Mouse (Mus musculus) lung, postnatal 36 days (tissue): ENCODE measurements at regions not wholly inside any gene's neighbourhood (a gene's known extent, or its start where the extent isn't known, plus 50 kb on each side); places are given as distances from the start of the nearest gene placed in this dataset.

Source experiments
- DNase-seq: peaks from one replicate; pipeline ENCODE4 v3.0.0; 2022; ENCODE audit warnings: mixed read lengths

DNA sequence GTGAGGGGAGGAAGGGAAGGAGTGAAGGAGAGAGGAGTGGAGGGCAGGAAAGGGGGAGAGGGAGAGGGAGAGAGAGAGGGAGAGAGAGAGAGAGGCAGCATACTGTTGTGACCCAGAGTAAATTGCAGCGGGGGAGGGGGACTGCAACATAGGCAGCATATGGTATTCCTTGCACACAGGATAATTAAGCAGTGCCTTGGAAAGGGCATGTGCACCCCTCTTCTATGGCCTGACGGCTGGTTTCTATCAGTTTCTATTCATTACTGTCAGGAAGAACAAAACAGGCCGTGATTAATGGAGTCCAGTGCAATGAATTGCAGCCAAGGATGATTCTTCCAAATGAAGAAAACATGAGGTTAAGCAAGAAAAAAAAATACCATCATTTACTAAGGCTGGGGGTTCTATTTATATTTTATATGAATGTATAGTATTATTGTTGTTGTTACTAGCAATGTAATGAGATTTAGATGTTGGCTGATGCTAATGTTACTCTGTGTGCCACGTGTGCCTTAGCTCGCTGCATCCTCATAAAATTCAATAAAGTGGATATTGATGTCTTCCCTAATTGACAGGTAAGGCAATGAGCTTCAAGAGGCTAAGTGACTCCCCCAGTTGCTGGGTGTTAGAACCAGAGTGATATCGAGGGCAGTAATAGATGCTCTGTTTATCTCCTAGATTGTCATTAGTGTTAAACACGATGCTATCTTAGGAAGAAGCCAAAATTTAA lies 181.3 kb downstream of the Gm19935 start:
- DNase-seq: peak; percentile 41

DNA sequence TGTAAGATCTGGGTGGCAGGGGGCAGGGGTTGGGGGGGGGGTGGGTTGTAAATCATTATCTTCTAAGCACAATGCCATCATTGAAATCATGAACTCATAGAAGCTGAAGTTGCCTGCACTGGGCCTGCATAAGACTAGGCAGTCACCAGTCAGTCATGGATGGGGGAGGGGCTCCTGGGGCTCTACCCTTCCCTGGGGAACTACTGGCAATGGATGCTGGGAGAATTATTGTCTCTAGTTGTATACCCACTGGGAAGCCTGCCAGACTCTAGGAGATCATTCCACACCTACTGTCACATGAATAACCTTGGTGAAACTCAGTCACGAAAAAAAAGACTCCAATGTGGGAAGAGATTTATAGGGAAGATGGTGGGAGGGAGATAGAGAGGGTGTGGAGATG lies 186.4 kb downstream of the Gm19935 start:
- DNase-seq: no peak

GRCm38 (mm10) chr8:90608410-90608809 lies 208.8 kb downstream of the Gm19935 start:
- no peak for DNase-seq

- no peak for DNase-seq
Observed at GRCm38 (mm10) chr8:90600946-90601695, 216.1 kb downstream of the Gm19935 start.

- DNase-seq: no peak
Observed at GRCm38 (mm10) chr8:90597376-90597775, 219.8 kb downstream of the Gm19935 start.

GRCm38 (mm10) chr8:90579426-90579825 lies 231.3 kb upstream of the Tox3 start:
- no peak for DNase-seq

DNA sequence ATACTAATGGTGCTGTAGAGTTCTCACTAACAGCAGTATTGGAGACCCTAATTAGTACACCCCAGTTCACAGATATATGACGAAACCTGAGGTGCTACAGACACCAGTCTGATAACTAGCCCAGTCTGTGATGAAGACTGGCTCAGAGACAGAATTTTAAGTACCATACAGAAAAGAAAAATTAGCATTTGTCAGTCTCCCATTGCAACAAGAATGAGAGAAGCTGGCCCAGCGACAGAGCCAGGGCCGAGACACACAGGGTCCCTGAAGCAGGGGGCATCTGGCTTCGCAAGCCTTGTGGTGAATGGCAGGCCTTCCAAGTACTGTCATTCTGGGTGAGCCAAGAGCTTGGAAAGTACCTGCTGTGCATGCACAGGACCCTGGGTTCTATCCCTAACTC lies 228.8 kb upstream of the Tox3 start:
- DNase-seq: no peak

DNA sequence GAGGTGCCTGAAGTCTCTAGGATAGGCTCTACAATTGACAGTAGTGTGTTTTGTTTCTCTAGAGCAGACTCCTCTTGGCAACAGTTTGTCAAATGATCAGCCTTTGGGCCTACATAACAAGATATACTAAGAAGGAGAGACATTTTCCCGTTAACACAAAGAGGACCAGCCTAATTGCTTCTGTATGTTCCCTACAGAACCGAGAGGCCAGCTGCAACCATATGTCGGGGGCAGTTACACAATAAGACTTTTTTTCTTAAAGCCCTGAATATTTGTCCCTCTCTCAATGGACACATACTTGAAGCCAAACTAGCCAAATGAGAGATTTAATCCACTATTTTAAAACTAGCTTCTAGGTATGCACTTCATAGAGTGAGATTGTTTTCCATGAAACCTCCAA lies 226.5 kb upstream of the Tox3 start:
- DNase-seq: no peak

DNA sequence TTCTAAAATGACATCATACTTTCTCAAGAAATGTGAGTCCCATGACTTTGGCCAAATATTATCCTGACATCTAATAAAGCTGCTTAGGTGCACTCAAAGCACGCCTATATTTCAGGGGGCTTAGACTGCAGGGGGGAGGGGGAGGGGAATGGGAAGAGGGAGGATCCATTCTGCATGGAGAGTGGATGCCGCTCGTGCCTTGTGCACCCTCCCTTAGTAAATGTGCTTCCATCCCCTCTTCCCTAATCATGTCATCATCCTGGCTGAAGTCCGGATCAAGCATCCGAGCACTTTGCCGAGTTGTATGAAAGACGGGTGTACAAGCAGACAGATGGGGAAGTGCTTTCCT lies 207.9 kb upstream of the Tox3 start:
- DNase-seq: no peak

GRCm38 (mm10) chr8:90555415-90556078 lies 207.4 kb upstream of the Tox3 start:
- DNase-seq: no peak

DNA sequence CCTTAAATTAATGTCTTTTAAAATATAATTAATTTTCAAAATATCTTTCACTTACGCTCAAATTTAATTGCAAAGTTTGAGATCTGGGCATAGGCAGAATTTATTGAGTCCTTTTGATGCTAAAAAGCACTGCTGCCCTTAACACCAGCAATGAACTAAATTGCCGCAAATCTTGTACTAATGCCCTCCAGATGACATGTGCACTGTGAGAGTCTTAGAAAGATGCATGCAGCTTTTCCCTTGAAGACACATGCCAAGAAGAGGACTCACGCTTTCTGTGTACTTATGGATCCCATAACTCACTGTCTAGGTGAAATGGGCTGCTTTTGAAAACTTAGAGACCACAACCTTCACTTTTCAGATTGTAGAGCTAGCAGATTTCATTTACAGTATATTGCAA lies 199.1 kb upstream of the Tox3 start:
- no peak for DNase-seq

DNA sequence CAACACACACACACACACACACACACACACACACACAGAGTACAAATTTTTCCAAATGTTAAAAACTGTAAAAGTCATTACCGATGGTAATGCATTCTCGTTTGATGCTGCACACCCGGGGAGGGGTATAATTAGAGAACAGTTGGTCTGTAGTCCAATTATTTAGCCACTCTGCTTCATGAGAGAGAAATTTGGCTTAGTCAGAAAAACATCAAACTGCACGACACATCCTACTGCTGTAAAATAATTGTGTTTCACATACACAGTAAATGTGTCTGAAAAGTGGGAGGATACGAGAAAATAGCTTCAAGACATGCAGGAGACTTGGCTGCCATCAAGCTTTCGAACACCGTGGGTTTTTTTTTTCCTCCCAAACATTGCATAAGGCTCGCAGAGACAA lies 194.5 kb upstream of the Tox3 start:
- no peak for DNase-seq

- DNase-seq: no peak
Observed at GRCm38 (mm10) chr8:90536196-90536640, 188.1 kb upstream of the Tox3 start.

- DNase-seq: no peak
Observed at GRCm38 (mm10) chr8:90535515-90536156, 187.5 kb upstream of the Tox3 start.

GRCm38 (mm10) chr8:90521393-90521792 lies 173.2 kb upstream of the Tox3 start:
- no peak for DNase-seq

- no peak for DNase-seq
Observed at GRCm38 (mm10) chr8:90520186-90520585, 172.0 kb upstream of the Tox3 start.

DNA sequence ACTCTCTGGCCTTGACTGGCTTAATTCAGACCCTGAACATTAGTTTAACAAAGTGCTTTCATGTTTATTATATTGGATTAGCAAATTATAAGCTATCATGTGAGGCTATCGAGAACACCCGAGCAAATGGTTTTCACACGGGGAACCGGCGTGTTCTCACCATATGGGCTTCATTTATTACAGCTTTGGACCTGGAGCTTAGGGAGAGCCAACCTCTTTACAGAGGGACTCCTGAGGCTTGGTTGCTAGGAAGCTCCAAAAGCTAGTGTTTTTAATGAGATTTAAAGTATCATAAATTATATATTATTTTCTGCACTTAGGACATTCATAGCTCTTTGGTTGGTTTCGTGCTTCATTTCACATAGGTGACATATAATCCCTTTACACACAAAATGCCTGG lies 171.4 kb upstream of the Tox3 start:
- no peak for DNase-seq

DNA sequence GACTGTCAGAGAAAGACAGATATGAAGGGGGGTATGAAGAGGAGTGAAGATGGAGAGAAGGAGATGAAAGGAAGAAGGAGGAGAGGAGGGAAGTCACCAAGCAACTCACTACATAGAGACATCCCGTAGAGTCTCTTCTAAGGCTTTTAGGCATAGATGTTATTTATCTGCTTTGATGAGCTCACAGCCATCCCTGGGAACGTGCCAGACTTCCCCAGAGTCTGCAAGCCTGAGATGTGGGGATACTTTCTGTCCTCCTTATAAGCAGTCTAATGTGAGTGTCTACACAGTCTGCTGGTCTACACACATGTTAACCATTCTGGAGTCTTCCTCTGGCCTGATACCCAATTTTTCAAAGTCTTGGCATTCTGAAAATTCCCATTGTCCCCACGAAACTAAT lies 166.0 kb upstream of the Tox3 start:
- DNase-seq: no peak

DNA sequence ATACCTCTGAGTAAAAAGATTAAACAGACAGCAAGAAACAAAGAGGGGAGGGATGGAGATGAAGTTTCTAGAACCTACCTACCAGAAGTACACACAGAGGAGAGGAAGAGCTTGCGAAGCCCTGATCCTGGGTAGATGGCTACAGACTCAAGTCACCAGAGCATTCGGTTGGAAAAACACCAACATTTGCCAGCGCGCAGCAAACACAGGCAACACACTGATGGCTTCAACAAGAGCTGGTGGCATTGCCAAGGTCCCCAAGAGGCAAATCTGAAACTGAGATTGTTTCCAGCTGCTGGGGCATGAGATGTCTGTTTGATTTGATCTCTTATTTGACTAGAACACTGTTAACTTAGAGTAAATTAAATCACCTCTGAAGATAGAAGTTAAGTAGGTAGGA lies 165.5 kb upstream of the Tox3 start:
- no peak for DNase-seq

- no peak for DNase-seq
Observed at GRCm38 (mm10) chr8:90513102-90513501, 165.0 kb upstream of the Tox3 start.

GRCm38 (mm10) chr8:90512594-90512993 lies 164.5 kb upstream of the Tox3 start:
- no peak for DNase-seq

DNA sequence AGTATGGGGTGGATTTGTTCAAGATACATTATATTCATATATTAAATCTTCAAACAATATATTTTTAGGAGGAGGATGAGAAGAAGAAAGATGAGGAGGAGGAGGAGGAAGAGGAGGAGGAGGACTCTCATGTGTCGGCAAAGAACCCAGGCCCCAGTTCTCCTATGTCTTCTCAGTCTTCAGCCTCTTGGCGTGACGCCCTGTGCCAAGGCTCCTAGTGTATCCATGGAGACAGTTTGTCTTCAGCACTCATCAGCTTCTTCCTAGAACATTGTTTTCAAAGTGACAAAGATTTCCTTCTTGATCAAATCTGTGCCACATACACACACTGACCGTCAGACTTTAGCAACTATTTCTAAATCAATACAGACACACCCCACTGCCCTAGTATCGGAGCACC lies 156.4 kb upstream of the Tox3 start:
- DNase-seq: no peak

DNA sequence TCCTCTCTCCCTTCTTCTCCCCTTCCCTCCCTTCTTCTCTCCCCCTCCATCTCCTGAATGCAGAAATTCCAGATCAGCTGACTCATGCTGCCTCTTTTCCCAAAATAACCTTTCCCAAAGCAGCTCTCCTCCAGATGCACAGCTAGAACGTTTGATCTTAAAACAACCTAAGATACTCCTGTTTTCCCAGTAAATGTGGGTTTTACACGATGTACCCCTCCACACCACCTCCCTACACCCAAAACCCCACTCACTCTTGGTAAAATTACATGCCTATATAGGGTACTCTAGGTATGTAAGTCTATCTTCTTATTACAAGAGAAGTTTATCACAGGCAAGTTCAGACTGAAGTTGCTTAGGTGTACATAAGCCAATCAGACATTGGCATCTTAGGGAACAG lies 155.2 kb upstream of the Tox3 start:
- DNase-seq: no peak

DNA sequence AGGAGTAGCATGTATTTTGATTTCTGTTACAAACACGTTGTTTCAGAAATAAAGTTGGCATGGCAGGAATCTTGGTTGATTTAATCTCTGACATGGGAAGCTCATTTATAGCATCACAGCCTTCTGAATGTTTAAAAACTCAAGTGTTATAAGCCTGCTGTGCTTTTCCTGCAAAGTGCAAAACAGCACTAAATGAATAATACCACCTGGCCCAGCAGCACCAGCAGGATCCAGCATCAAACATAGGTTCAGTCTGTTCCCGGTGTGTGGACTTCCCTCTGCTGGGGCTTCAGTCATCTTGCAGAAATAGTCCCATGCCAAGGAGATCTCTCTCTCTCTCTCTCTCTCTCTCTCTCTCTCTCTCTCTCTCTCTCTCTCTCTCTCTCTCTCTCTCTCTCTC lies 154.7 kb upstream of the Tox3 start:
- DNase-seq: no peak
